Mouse (Mus musculus) gastrocnemius, adult 2 months (tissue): ENCODE measurements around the gene Zfp213. TPM values are rescaled to one million over a fixed set of nuclear protein-coding genes. Genes with fewer than 3 reads are reported as not detected.
A peak's percentile ranks its signal among the peaks of the same experiment; 100 is the strongest.
"Not testable (repeated sequence)": the region's sequence is repeated elsewhere in the genome, so short reads cannot be mapped to it uniquely, and the experiment has no call there.

ENCODE experiments used
- DNase-seq: peaks from one replicate; pipeline ENCODE4 v3.0.0; 2022
- H3K27ac ChIP-seq: fragments of 200-600 bp; 2 replicates; pipeline ENCODE4 v1.8.1; 2022; ENCODE audit warnings: mild to moderate bottlenecking
- H3K4me3 ChIP-seq: fragments of 200-600 bp; 2 replicates; pipeline ENCODE4 v1.8.1; 2022; ENCODE audit warnings: mild to moderate bottlenecking, moderate library complexity
- CTCF ChIP-seq: fragments of 200-600 bp; IDR thresholded peaks from 2 replicates; pipeline ENCODE4 v1.8.1; 2022; ENCODE audit warnings: antibody characterized with exemption, mild to moderate bottlenecking, moderate library complexity
- intact Hi-C: fragments of 180-260 bp; cut with DNase I; formaldehyde crosslinking; loops from one replicate; pipeline ENCODE4 v1.15.1; 2025
- total RNA-seq, 2 experiments: library from RNA; stranded (reverse); gene quantifications; 2 replicates each; pipeline ENCODE4 v1.2.3; 2021

Gene Zfp213
- total RNA-seq, 2 experiments from 2014 or later = 2.0 to 3.3 TPM

DNA sequence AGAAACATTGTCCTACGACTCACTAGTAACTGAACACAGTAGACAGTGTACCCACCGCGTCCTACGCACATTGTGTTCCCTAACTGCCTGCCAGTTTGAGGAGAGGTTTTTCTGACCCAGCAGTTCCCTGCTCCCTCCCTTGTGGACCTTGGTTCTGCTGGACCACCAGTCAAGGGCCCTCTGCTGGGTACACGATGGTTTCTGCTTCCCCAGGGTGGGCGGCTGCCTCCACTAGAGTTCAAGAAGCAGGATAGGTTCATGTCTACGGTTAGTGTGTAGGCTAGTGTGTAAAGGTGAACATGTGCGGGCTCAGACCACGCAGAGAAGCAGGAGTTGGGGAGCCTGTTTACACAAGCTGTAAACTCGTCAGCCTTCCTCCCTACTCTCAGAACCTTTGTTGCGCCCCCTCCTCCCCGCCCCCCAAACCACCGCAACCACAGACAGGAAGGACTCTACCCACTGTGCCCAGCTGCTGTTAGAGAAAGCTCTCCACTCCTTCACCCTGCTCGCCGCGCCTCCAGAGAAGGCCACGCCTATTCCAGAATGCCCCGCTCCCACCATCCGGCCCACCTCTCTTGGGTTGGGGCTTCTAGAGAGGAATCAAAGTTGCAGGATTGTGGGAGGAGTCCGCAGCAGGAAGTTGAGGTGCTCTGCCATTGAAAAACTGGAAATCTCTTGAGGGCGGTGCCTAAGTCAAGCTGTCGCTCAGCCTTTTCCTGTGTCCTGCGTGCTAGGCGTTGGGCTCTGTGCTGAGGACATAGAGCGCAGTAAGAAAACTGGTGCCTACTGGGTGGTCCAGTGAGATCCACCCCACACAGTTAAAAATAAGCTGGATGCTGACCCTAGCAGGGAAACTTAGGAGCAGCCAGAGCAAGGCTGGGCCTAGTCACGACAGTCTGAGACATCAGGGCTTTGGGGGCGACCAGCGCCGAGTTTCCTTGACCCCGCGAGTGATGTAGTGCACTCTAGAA lies 34.8 kb upstream of the Zfp213 start, which contains the start of gene Zfp13:
TSS of gene Zfp13 (minus strand) at position 906 of the 971 bp plus-strand sequence.
- Histone ChIP-seq H3K27ac (peak within 1 kb of the TSS; percentile 90), H3K4me3 (peak within 1 kb of the TSS; percentile 87)
- no peak for TF ChIP-seq CTCF
- peak; percentile 86 for DNase-seq
- intact Hi-C loops = no loop called here

DNA sequence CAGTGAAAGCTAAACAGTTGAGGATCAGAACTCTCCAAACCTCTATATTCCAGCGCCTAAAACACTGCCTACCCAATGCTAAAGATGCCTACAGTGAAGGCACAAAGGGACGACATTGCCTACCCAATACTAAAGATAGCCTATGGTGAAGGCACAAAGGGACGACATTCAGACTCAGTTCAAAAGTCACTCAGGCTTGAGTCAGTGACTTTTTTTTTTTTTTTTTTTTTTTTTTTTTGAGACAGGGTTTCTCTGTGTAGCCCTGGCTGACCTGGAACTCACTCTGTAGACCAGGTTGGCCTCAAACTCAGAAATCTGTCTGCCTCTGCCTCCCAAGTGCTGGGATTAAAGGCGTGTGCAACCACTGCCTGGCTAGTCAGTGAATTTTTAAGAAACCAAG lies 31.1 kb upstream of the Zfp213 start:
- H3K27ac ChIP-seq, intact Hi-C loops, H3K4me3 ChIP-seq, DNase-seq: not testable (repeated sequence)

DNA sequence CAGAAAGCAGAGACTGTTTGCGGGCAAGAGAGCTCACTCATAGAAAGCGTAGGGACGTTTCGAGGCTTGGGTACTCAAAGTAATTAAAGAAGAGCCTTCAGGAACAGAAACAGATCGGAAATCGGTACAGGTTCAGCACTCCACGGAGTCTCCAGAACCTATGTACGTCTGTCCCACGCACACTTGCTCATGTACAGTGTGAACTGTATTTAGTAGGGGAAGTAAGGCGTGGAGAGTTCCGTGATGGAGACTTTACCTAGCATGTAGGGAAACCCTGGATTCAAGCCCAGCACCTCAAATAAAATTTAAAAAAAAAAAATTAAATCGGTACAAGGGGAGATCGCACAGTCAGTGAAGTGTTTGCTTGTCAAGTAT lies 28.9 kb upstream of the Zfp213 start:
- Histone ChIP-seq H3K27ac (peak overlapping the region; percentile 82), H3K4me3 (peak overlapping the region; percentile 77)
- TF ChIP-seq CTCF = no peak
- intact Hi-C loops = no loop called here
- DNase-seq = no peak

DNA sequence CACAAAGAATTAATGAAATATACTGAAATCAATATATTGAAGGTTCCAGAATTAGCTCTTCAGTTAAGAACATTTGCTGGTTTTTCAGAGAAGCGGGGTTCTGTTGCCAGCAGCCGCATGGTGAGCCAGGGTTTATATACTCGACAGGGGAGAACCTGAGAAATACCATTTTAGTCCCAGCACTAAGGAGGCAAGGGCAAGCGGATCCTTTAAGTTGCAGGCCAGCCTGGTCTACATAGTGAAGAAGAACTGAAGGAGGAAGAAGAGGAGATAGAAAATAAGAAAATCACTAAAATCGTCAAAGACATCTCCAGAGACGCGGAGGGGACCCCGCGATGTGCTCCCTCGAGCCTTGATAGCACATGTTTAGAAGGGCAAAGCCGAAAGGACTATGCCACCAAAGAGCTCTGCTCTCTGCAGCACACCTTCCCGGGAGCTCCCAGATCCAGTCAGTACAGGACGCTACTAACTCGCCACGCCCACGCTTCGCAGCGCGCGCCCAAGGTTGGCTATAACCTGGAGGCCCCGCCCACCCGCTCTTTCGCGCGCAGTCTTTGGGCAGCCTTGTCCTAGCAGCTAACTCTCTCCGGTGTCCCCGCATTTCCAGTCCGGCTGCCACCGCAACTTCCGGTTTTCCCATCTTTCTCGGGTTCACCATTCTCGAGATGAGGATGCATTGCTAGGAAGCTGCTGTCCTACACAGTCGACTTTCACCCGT lies 28.3 kb upstream of the Zfp213 start:
- TF ChIP-seq CTCF = no peak
- H3K4me3 ChIP-seq = peak overlapping the region; percentile 77
- intact Hi-C loops = no loop called here
- DNase-seq = peak; percentile 97
- peak overlapping the region; percentile 82 for H3K27ac ChIP-seq

DNA sequence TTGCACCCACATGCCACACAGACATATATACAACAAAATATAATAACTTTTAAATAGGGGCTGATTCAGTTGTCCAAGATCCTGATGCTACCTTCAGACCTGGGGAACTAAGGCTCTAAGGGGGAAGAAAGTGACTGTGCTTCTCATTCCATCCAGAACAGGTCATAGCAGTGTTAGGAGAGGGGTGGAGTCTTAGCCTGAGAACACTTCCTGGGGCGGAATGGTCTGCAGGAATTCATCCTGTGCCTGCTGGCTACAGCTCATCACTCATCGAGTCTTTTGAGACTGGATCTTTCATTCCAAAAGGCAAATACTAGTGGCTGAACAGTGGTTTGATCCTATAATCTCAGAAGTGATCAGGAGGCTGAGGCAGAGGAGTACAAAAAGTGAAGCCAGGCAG lies 23.2 kb upstream of the Zfp213 start:
- intact Hi-C loops = no loop called here
- H3K4me3 ChIP-seq = no peak overlapping the region
- no peak for DNase-seq
- TF ChIP-seq CTCF = no peak
- H3K27ac ChIP-seq = no peak overlapping the region

DNA sequence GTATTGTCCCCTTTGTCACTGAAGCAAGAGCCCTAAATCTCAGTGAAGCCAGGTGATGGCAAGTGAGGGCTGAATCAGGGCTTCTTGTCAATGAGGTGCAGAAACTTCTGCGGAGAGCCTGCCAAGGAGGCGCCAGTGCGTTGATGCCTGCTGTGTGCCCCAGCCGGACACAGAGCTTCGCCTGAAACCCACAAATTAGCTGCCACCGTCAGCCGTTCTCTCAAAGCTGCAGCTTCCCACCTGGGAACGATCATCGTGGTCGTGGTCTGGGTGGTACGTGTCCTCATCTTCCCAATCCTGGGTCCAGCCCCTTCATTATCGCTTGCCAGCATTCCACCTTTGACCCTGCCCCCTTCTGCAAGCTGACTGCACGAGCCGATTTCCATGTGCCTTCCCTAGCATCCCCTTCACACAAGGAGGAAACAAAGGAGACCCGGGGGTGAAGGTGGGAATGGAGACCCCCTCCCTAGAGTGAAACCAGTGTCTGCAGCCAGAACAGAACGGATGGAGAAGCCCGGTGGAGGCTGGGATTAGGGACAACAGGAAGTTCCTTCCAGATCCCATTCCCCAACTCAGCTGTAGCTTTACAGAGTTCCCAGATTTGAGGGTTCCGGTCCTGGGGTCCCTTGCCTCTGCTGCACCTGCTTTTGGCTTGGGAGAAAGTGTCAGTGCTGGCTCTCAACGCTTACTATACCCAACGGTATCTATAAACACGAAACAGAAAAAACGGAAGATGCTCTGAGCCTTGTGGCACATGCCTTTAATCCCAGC lies 21.9 kb upstream of the Zfp213 start:
- peak; percentile 46 for DNase-seq
- peak overlapping the region; percentile 25 for H3K27ac ChIP-seq
- TF ChIP-seq CTCF = no peak
- H3K4me3 ChIP-seq = peak overlapping the region; percentile 86
- intact Hi-C loops = no loop called here

DNA sequence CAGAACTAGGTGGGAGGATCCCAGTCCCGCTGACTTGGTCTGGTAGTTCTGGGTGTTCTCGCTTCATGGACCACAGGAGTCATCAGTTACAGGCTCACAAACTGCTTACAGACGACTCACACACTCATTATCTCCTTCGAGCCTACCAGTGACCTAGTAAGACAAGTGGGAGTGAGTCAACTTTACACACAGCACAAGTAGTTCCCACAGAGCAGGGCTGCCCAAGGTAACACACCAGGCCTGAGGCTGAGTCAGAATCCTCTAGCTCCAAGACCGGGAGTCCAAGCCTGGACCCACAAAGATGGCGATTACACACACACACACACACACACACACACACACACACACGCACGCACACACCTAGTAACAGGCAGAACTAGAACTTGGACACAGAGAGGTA lies 20.7 kb upstream of the Zfp213 start:
- Histone ChIP-seq H3K4me3 (no peak overlapping the region), H3K27ac (no peak overlapping the region)
- intact Hi-C loops = no loop called here
- DNase-seq = no peak
- no peak for TF ChIP-seq CTCF

DNA sequence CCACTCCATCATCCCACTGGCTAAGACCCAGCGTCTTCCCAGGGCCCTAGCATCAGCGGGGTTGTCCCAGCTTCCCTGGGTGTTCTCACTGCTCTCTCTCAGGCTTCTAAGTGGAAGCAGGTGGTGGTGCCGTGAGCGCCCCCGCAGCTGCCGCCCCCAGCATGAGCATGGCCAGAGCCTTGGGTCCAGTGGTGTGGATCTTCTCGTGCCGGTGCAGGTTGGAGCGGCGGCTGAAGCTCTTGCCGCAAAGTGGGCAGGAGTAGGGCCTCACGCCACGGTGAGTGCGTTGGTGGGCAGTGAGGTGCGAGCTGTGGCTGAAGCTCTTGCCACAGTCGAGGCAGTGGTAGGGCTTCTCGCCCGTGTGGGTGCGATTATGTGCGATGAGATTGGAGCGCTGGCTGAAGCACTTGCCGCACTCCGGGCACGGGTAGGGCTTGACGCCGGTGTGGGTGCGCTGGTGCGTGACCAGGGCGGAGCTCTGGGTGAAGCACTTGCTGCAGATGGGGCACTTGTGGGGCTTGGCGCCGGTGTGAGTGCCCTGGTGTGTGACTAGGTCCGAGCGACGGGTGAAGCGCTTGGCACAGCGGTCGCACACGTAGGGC lies 12.0 kb upstream of the Zfp213 start:
- Histone ChIP-seq H3K27ac (no peak overlapping the region), H3K4me3 (no peak overlapping the region)
- intact Hi-C loops = no loop called here
- no peak for TF ChIP-seq CTCF
- DNase-seq = no peak

DNA sequence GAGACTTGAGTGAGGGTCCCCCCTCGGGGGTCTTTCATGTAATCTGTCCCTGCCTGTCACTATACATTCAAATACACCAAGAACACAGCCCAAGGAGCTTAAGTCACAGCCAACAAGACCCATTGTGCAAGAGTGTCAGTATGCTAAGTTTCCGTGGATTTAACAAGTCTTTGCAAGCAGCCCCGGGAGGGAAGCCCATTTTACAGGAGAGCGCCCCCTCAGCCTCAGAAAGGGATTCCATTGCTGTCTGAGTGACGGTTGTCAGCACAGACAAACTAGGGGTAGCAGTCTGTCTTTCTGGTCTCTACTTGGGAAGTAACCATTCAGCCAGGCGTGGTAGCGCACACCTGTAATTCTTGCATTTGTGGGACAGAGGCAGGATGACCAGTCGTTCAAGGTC lies 10.1 kb upstream of the Zfp213 start:
- no peak overlapping the region for H3K4me3 ChIP-seq
- TF ChIP-seq CTCF = no peak
- DNase-seq = no peak
- intact Hi-C loops = no loop called here
- H3K27ac ChIP-seq = no peak overlapping the region

DNA sequence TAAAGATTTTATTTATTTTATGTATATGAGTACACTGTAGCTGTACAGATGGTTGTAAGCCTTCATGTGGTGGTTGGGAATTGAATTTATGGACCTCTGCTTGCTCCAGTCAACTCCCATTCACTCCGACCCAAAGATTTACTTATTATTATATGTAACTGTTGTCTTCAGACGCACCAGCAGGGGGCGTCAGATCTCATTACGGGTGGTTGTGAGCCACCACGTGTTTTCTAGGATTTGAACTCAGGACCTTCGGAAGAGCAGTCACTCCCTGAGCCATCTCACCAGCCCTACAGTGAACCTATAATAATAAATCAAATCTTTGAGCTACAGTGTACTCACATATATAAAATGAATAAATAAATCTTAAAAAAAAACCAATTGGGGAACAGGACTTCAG lies 8.0 kb upstream of the Zfp213 start:
- Histone ChIP-seq H3K4me3 (no peak overlapping the region), H3K27ac (no peak overlapping the region)
- peak; percentile 37 for TF ChIP-seq CTCF
- intact Hi-C loops = no loop called here
- DNase-seq = no peak

DNA sequence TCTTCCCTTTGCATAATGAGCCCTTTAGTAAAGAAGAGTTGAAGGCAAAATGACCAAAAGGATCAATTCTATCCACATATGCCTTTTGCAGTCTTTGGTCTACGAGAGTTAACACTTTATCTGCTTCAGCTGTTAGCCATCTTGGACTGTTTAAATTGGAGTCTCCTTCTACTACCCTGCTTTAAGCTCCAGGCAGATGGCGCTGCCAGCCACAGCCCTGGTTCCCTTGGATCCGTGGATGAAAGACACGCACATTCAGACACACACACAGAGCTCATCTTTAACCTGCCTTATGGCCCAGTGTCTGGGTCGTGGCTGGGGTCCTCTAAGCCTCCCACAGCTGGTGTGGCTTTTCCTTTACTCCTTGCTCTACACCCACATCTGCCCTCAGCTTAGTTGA lies 7.0 kb upstream of the Zfp213 start:
- intact Hi-C loops = loop anchor here (2.0 kb wide), 1 partner anchor 58 kb away; no protein-coding TSS in a partner anchor
- DNase-seq = no peak
- Histone ChIP-seq H3K4me3 (no peak overlapping the region), H3K27ac (no peak overlapping the region)
- no peak; the same call in 1 of the 2 replicates for TF ChIP-seq CTCF

DNA sequence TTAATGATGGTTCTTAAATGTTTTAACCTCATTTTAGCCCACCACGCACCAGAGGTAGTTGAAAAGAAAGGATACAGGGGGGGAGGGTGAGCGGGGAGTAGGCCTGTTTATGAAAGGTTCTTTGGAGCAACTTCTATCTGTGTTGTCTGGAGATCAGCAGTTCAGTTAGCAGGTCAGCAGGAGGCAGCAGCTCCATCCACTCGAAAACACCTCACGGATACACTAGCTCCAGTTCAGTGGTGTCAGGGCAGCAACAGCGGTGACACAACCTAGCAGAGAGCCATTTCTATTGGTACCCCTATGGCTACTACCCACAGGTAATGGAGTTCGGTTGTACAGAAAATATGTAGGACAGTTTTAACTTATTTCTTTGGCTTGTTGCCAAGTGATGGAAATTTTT lies 6.0 kb upstream of the Zfp213 start:
- peak; percentile 38 for DNase-seq
- intact Hi-C loops = loop anchor here (1.0 to 2.0 kb wide), 2 partner anchors 40 to 59 kb away; no protein-coding TSS in a partner anchor
- Histone ChIP-seq H3K4me3 (no peak overlapping the region), H3K27ac (no peak overlapping the region)
- peak; percentile 72 for TF ChIP-seq CTCF
